Mouse (Mus musculus) G1E (cell line): ENCODE data around the gene Vav3.

Source experiments
- CTCF ChIP-seq: IDR thresholded peaks from 2 replicates; pipeline ENCODE4 v1.5.1; 2012; ENCODE audit warnings: low read depth, low read length, inconsistent platforms, mixed read lengths
- GATA1 ChIP-seq: IDR thresholded peaks from 2 replicates; pipeline ENCODE4 v1.6.1; 2012; ENCODE audit warnings: borderline replicate concordance, low read length, inconsistent platforms, mixed read lengths
- GATA2 ChIP-seq: IDR thresholded peaks from 2 replicates; pipeline ENCODE4 v1.6.1; 2012; ENCODE audit warnings: low read depth, low read length, inconsistent platforms, borderline replicate concordance
- POLR2AphosphoS5 ChIP-seq: IDR thresholded peaks from 2 replicates; pipeline ENCODE4 v1.6.1; 2012; ENCODE audit warnings: low read depth, low read length, inconsistent platforms; ENCODE audit not compliant: insufficient replicate concordance
- TAL1 ChIP-seq: conservative IDR thresholded peaks from 2 replicates; pipeline ENCODE4 v1.6.1; 2012; ENCODE audit warnings: low read depth, low read length, inconsistent platforms, mixed read lengths

DNA sequence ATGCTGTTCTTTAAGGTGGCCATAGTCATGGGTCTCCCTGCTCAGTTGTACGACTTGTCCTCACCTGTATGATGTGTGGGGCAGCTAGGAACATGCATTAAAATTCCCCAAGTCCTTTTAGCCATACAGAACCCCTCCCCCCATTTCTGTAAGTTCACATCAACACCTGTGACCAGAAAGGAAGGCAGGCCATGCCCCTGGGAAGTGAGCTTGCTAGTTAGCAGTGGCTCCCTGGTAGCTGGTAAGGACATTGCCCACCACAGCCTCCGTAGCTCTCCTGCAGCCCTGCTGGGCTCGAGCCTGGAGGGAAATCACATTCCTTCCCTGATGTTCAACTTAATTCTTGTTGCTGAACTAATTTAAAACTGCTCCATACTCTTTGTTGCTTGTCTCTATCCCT is 146.3 kb downstream of the Vav3 start:
- TF ChIP-seq CTCF (no peak), TAL1 (no peak), GATA1 (no peak), POLR2AphosphoS5 (no peak), GATA2 (no peak)
